Mouse (Mus musculus) midbrain, postnatal 0 days (tissue): ENCODE measurements at regions not wholly inside any gene's neighbourhood (a gene's known extent, or its start where the extent isn't known, plus 50 kb on each side); places are given as distances from the start of the nearest gene placed in this dataset.
A peak's percentile ranks its signal among the peaks of the same experiment; 100 is the strongest.

ENCODE experiments used
- ATAC-seq: fragments of 200-750 bp; cut with Nextera tagmentation; 2 replicates; pipeline ENCODE4 v1.8.0; 2017; ENCODE audit warnings: moderate number of reproducible peaks, mild to moderate bottlenecking, moderate TSS enrichment, moderate library complexity; ENCODE audit not compliant: low FRiP score
- DNase-seq: peaks from one replicate; pipeline ENCODE4 v3.0.0-alpha.2; 2015; ENCODE audit warnings: low spot score
- H3K27ac ChIP-seq: fragments of 300-500 bp; sonication (generic); 2 replicates; pipeline ENCODE4 v1.5.1; 2014; ENCODE audit warnings: low read depth, mild to moderate bottlenecking, low read length, mixed read lengths
- H3K27me3 ChIP-seq: fragments of 300-500 bp; sonication (generic); 2 replicates; pipeline ENCODE4 v1.6.1; 2014; ENCODE audit warnings: low read length, control low read depth, mixed read lengths; ENCODE audit not compliant: insufficient read depth
- H3K36me3 ChIP-seq: fragments of 300-500 bp; sonication (generic); 2 replicates; pipeline ENCODE4 v1.6.1; 2014; ENCODE audit warnings: low read length, control low read depth, mixed read lengths; ENCODE audit not compliant: insufficient read depth
- H3K4me1 ChIP-seq: fragments of 300-500 bp; sonication (generic); 2 replicates; pipeline ENCODE4 v1.6.1; 2014; ENCODE audit warnings: mild to moderate bottlenecking, control low read depth, antibody characterized with exemption, low read length, mixed read lengths; ENCODE audit not compliant: insufficient read depth
- H3K4me2 ChIP-seq: fragments of 300-500 bp; sonication (generic); 2 replicates; pipeline ENCODE4 v1.6.1; 2014; ENCODE audit warnings: low read depth, mild to moderate bottlenecking, low read length, mixed read lengths; ENCODE audit not compliant: poor library complexity, severe bottlenecking
- H3K4me3 ChIP-seq: fragments of 300-500 bp; sonication (generic); 2 replicates; pipeline ENCODE4 v1.5.1; 2014; ENCODE audit warnings: low read depth, mild to moderate bottlenecking, low read length, moderate library complexity
- H3K9ac ChIP-seq: fragments of 300-500 bp; sonication (generic); replicated peaks from 2 replicates; pipeline ENCODE4 v1.6.1; 2014; ENCODE audit warnings: mild to moderate bottlenecking, low read length, moderate library complexity, mixed read lengths; ENCODE audit not compliant: poor library complexity, severe bottlenecking
- H3K9me3 ChIP-seq: fragments of 300-500 bp; sonication (generic); 2 replicates; pipeline ENCODE4 v1.6.1; 2016; ENCODE audit warnings: low read length, control low read depth
- CTCF ChIP-seq: IDR thresholded peaks from 2 replicates; pipeline ENCODE4 v1.5.1; 2016; ENCODE audit warnings: antibody characterized with exemption, mild to moderate bottlenecking
- WGBS: fragments of 180-500 bp; shearing (Covaris S2); extraction: QIAGEN DNeasy Blood & Tissue Kit; methylation state at CpG from one replicate; pipeline ENCODE4 v1.1.7; 2014; 5-methylcytosine and 5-hydroxymethylcytosine counted together

GRCm38 (mm10) chr1:146106882-146107281 lies 387.7 kb upstream of the Brinp3 start:
- 86% methylated on average over 12 of the region's 12 CpGs for WGBS
- Histone ChIP-seq H3K36me3 (no peaks in the 10 kb centered on the region), H3K4me3 (no peak overlapping the region), H3K9me3 (no peaks in the 10 kb centered on the region), H3K27me3 (no peaks in the 10 kb centered on the region), H3K9ac (no peak overlapping the region), H3K4me1 (no peaks in the 10 kb centered on the region), H3K27ac (no peak overlapping the region), H3K4me2 (no peak overlapping the region)
- ATAC-seq (no peak), DNase-seq (peak; percentile 2)
- no peak for TF ChIP-seq CTCF
